Mouse (Mus musculus): ENCODE data around the gene Cavin1.
A peak's percentile ranks its signal among the peaks of the same experiment; 100 is the strongest.

- TF ChIP-seq CHD2 (IDR thresholded peaks at IDR 0.05; ENCODE audit: low read depth, low read length) (no peak), HCFC1 (IDR thresholded peaks at IDR 0.05; ENCODE audit: borderline replicate concordance, insufficient read depth, low read length) (no peak), ZNF384 (IDR thresholded peaks at IDR 0.05; ENCODE audit: low read depth, low read length) (0 out of 2 replicates have a peak, but pooled peaks have one; percentile 40), MAFK (IDR thresholded peaks at IDR 0.05; ENCODE audit: insufficient read depth, low read depth, low read length) (no peak)
These were observed 35.0 kb downstream of the Cavin1 start for GRCm38 (mm10) chr11:100935373-100936355.
